Mouse (Mus musculus) thymus, adult 2 months (tissue): ENCODE measurements around the gene 1700040F15Rik. TPM values are rescaled to one million over a fixed set of nuclear protein-coding genes. Genes with fewer than 3 reads are reported as not detected.
"Not testable (repeated sequence)": the region's sequence is repeated elsewhere in the genome, so short reads cannot be mapped to it uniquely, and the experiment has no call there.

Source experiments
- DNase-seq: peaks from one replicate; pipeline ENCODE4 v3.0.0; 2021
- H3K27ac ChIP-seq: fragments of 200-500 bp; 2 replicates; pipeline ENCODE4 v1.5.1; 2012; ENCODE audit warnings: low read length, control low read depth; ENCODE audit not compliant: control insufficient read depth, insufficient read depth
- H3K27me3 ChIP-seq: fragments of 200-500 bp; 2 replicates; pipeline ENCODE4 v1.6.1; 2012; ENCODE audit warnings: mild to moderate bottlenecking, low read length, moderate library complexity, mixed read lengths; ENCODE audit not compliant: control insufficient read depth, insufficient read depth
- H3K36me3 ChIP-seq: fragments of 200-500 bp; 2 replicates; pipeline ENCODE4 v1.6.1; 2012; ENCODE audit warnings: mild to moderate bottlenecking, low read length, moderate library complexity; ENCODE audit not compliant: control insufficient read depth, insufficient read depth
- H3K4me1 ChIP-seq: fragments of 200-500 bp; replicated peaks from 2 replicates; pipeline ENCODE4 v1.6.1; 2012; ENCODE audit warnings: low read length; ENCODE audit not compliant: control insufficient read depth, insufficient read depth
- H3K4me3 ChIP-seq: fragments of 200-500 bp; 2 replicates; pipeline ENCODE4 v1.5.1; 2012; ENCODE audit warnings: mild to moderate bottlenecking, low read length, control low read depth, moderate library complexity; ENCODE audit not compliant: control insufficient read depth, insufficient read depth
- WGBS: fragments of 180-500 bp; shearing (Covaris S2); methylation state at CpG from one replicate; pipeline ENCODE4 v1.1.7; 2018; 5-methylcytosine and 5-hydroxymethylcytosine counted together
- polyA plus RNA-seq: library from polyadenylated mRNA; depleted of rRNA; stranded (reverse); fragments of >200 nt; gene quantifications from 2 replicates; pipeline ENCODE4 v1.2.3, GENCODE M21; 2012; rRNA removed

1700040F15Rik gene
- not detected in 2 replicates for polyA plus RNA-seq

DNA sequence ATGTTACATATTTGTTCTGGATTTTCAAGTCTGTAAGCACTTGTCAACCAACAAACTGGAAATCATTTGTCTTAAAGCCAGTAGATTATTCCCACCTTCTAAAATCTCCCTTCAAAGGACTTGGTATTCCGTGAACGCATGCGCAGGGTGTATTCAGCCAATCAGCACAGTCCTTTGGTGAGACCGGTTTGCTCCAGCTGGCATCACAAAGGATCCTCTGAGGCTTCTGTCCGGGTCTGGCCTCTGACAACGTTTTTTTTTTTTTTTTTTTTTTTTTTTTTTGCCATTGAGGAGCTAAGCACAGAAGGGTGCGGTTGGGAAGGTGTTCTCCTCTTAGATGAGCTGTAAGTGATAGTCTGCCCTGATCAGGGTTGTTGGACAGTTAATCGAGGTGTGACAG is at the start of gene 1700040F15Rik:
Gene 1700040F15Rik, plus strand, starts transcription at position 301 of the 400 bp plus-strand sequence.
- not testable (repeated sequence) for H3K27ac ChIP-seq, DNase-seq, H3K4me1 ChIP-seq, H3K36me3 ChIP-seq, H3K4me3 ChIP-seq, H3K27me3 ChIP-seq
- no CpG with 5 or more reads among the region's 8 CpGs for WGBS
